Comparison of ENCODE assay signal across 23 mouse cellular contexts in the genomic region with DNA sequence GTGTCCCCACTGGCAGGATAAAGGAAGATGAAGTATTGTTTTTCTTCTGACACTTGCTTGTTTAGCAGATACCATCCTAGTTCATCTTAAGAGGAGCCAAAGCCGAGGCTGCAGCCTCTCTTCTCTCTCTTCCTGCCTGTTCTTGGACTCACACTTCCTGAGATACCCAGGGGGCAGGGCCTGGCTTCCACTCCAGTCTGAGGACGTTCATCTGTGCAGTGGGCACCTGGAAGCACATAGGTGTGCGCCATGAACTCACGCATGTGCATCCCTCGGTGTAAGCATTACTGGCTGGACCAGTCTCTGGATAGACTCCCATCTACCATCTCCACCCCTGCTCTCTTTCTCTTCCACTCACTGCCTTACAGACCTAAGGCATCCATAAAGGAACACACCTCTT.
"Had no signal": no experiment of that assay in that cellular context is flagged by ENCODE, and none has a peak within 500 bp of the region (broad histone marks: within the 10 kb centered on the region; RNA-seq: fewer than 3 reads in every experiment).

No protein-coding gene starts in this region.

- H3K9ac ChIP-seq: hindbrain, embryonic 13.5 days; hindbrain, embryonic 15.5 days; kidney, embryonic 15.5 days; limb, embryonic 13.5 days; limb, embryonic 15.5 days; liver, embryonic 12.5 days had no signal

- H3K27ac ChIP-seq: heart, embryonic 10.5 days; hindbrain, embryonic 13.5 days; hindbrain, embryonic 15.5 days; hindbrain, postnatal 0 days; kidney, embryonic 15.5 days; kidney, postnatal 0 days; limb, embryonic 13.5 days; limb, embryonic 15.5 days; liver, embryonic 12.5 days had no signal

- H3K4me3 ChIP-seq: heart, embryonic 10.5 days; hindbrain, embryonic 13.5 days; hindbrain, embryonic 15.5 days; kidney, embryonic 15.5 days; limb, embryonic 13.5 days; limb, embryonic 15.5 days; liver, embryonic 12.5 days had no signal

- ATAC-seq: hindbrain, postnatal 0 days; intestine, embryonic 16.5 days; liver, embryonic 12.5 days had no signal

- DNase-seq: gastrocnemius, postnatal 14 days; gastrocnemius, postnatal 36 days; heart, adult 18-20 months; heart, postnatal 10 days; heart, postnatal 36 days; kidney, adult 11 months; kidney, adult 2 months; kidney, adult 9 months; kidney, postnatal 14 days; kidney, postnatal 36 days; layer of hippocampus, adult 9-11 months; layer of hippocampus, postnatal 36 days; left cerebral cortex, postnatal 4 days had no signal

- H3K36me3 ChIP-seq: heart, embryonic 10.5 days; hindbrain, embryonic 13.5 days; hindbrain, embryonic 15.5 days; kidney, embryonic 15.5 days; limb, embryonic 13.5 days; liver, embryonic 12.5 days had no signal

- H3K9me3 ChIP-seq: heart, embryonic 10.5 days; hindbrain, embryonic 13.5 days; hindbrain, embryonic 15.5 days; kidney, embryonic 15.5 days; limb, embryonic 13.5 days; limb, embryonic 15.5 days; liver, embryonic 12.5 days had no signal

- H3K4me2 ChIP-seq: hindbrain, embryonic 13.5 days; hindbrain, embryonic 15.5 days; kidney, embryonic 15.5 days; limb, embryonic 13.5 days; limb, embryonic 15.5 days; liver, embryonic 12.5 days had no signal

- H3K27me3 ChIP-seq: kidney, embryonic 15.5 days; limb, embryonic 13.5 days; limb, embryonic 15.5 days; liver, embryonic 12.5 days had no signal
